Mouse (Mus musculus) myocyte (in vitro differentiated cells): ENCODE measurements at regions not wholly inside any gene's neighbourhood (a gene's known extent, or its start where the extent isn't known, plus 50 kb on each side); places are given as distances from the start of the nearest gene placed in this dataset.

Experiments used
- H3K27me3 ChIP-seq: one replicate; pipeline ENCODE4 v1.6.1; 2011; ENCODE audit not compliant: control insufficient read depth, insufficient read depth, insufficient read length
- H3K36me3 ChIP-seq: one replicate; pipeline ENCODE4 v1.6.1; 2011; ENCODE audit not compliant: control insufficient read depth, insufficient read depth
- H3K4me2 ChIP-seq: one replicate; pipeline ENCODE4 v1.6.1; 2011; ENCODE audit warnings: low read depth, control low read depth
- H3K4me3 ChIP-seq: one replicate; pipeline ENCODE4 v1.5.1; 2011; ENCODE audit warnings: mild to moderate bottlenecking, control low read depth, moderate library complexity
- H3K79me2 ChIP-seq: one replicate; pipeline ENCODE4 v1.6.1; 2011; ENCODE audit not compliant: control insufficient read depth, insufficient read depth
- H3ac ChIP-seq: one replicate; pipeline ENCODE4 v1.6.1; 2011; ENCODE audit not compliant: control insufficient read depth, insufficient read length
- CEBPB ChIP-seq: IDR thresholded peaks from 2 replicates; pipeline ENCODE4 v1.6.1; 2011; ENCODE audit warnings: mild to moderate bottlenecking, moderate library complexity; ENCODE audit not compliant: poor library complexity, insufficient read depth, severe bottlenecking
- E2F4 ChIP-seq: IDR thresholded peaks from one replicate; pipeline ENCODE4 v1.6.1; 2011; ENCODE audit warnings: mild to moderate bottlenecking, control low read depth, moderate library complexity; ENCODE audit not compliant: insufficient read depth
- MAX ChIP-seq: IDR thresholded peaks from one replicate; pipeline ENCODE4 v1.6.1; 2011; ENCODE audit warnings: low read depth, mild to moderate bottlenecking, control low read depth
- MYOD1 ChIP-seq, 3 experiments: IDR thresholded peaks; one replicate each; pipeline ENCODE4 v1.6.1; 2011; ENCODE audit warnings: control low read depth in 2 of 3, low read depth in 2 of 3, mild to moderate bottlenecking in 2 of 3, moderate library complexity in 1 of 3; ENCODE audit not compliant: insufficient read length in 2 of 3, control insufficient read depth in 1 of 3
- MYOG ChIP-seq, 3 experiments: IDR thresholded peaks; one replicate each; pipeline ENCODE4 v1.6.1; 2011; ENCODE audit warnings: control low read depth in 2 of 3, low read depth in 2 of 3, mild to moderate bottlenecking in 2 of 3; ENCODE audit not compliant: insufficient read length in 2 of 3, control insufficient read depth in 1 of 3, insufficient read depth in 1 of 3
- POLR2A ChIP-seq: IDR thresholded peaks from one replicate; pipeline ENCODE4 v1.6.1; 2011; ENCODE audit warnings: low read depth, mild to moderate bottlenecking, control low read depth, moderate library complexity; ENCODE audit not compliant: insufficient read length
- POLR2AphosphoS2 ChIP-seq: IDR thresholded peaks from one replicate; pipeline ENCODE4 v1.6.1; 2011; ENCODE audit warnings: low read depth, control low read depth; ENCODE audit not compliant: insufficient read length
- REST ChIP-seq: IDR thresholded peaks from one replicate; pipeline ENCODE4 v1.6.1; 2011; ENCODE audit warnings: mild to moderate bottlenecking, control low read depth, moderate library complexity; ENCODE audit not compliant: insufficient read depth, insufficient read length
- SRF ChIP-seq: IDR thresholded peaks from one replicate; pipeline ENCODE4 v1.6.1; 2011; ENCODE audit warnings: low read depth; ENCODE audit not compliant: control insufficient read depth, insufficient read length
- TCF12 ChIP-seq: IDR thresholded peaks from one replicate; pipeline ENCODE4 v1.6.1; 2011; ENCODE audit warnings: mild to moderate bottlenecking, control low read depth; ENCODE audit not compliant: poor library complexity, insufficient read depth, severe bottlenecking
- TCF3 ChIP-seq: IDR thresholded peaks from one replicate; pipeline ENCODE4 v1.6.1; 2011; ENCODE audit warnings: low read depth, control low read depth; ENCODE audit not compliant: insufficient read length
- USF1 ChIP-seq: IDR thresholded peaks from one replicate; pipeline ENCODE4 v1.6.1; 2011; ENCODE audit warnings: low read depth, mild to moderate bottlenecking, control low read depth, moderate library complexity

GRCm38 (mm10) chr12:25905614-25906013 lies 509.4 kb downstream of the Rnf144a start:
- Histone ChIP-seq H3K36me3 (no peaks in the 10 kb centered on the region), H3K79me2 (no peaks in the 10 kb centered on the region), H3ac (no peak overlapping the region), H3K27me3 (no peaks in the 10 kb centered on the region), H3K4me3 (no peak overlapping the region), H3K4me2 (no peak overlapping the region)
- TF ChIP-seq E2F4 (no peak), USF1 (no peak), TCF3 (no peak), POLR2A (no peak), MAX (no peak), CEBPB (no peak), REST (no peak), POLR2AphosphoS2 (no peak), TCF12 (no peak), MYOD1 (IDR thresholded peaks at IDR 0.05; ENCODE audit: control insufficient read depth in 1 of 3, insufficient read length in 2 of 3, low read depth in 2 of 3) (no peak), MYOG (IDR thresholded peaks at IDR 0.05; ENCODE audit: control insufficient read depth in 1 of 3, insufficient read depth in 1 of 3, insufficient read length in 2 of 3, low read depth in 2 of 3) (no peak), SRF (no peak)

- H3K4me2 ChIP-seq = no peak overlapping the region
- no peaks in the 10 kb centered on the region for H3K27me3 ChIP-seq
- H3K79me2 ChIP-seq = no peaks in the 10 kb centered on the region
- H3ac ChIP-seq = no peak overlapping the region
- H3K4me3 ChIP-seq = no peak overlapping the region
- TF ChIP-seq TCF3 = no peak
- TF ChIP-seq POLR2A = no peak
- no peak for TF ChIP-seq USF1
- no peak for TF ChIP-seq TCF12
- H3K36me3 ChIP-seq = no peaks in the 10 kb centered on the region
Observed at GRCm38 (mm10) chr12:25896543-25896942, 518.5 kb downstream of the Rnf144a start.

- Histone ChIP-seq H3K27me3 (no peaks in the 10 kb centered on the region), H3K4me3 (no peak overlapping the region), H3K79me2 (no peaks in the 10 kb centered on the region), H3K4me2 (no peak overlapping the region), H3K36me3 (no peaks in the 10 kb centered on the region), H3ac (no peak overlapping the region)
- TF ChIP-seq POLR2A (no peak), MYOD1 (IDR thresholded peaks at IDR 0.05; ENCODE audit: control insufficient read depth in 1 of 3, insufficient read length in 2 of 3, low read depth in 2 of 3) (no peak), CEBPB (no peak), TCF12 (no peak), SRF (no peak)
Observed at GRCm38 (mm10) chr12:25895691-25896090, 519.4 kb downstream of the Rnf144a start.

GRCm38 (mm10) chr12:25891391-25892167 lies 523.5 kb downstream of the Rnf144a start:
- Histone ChIP-seq H3K27me3 (no peaks in the 10 kb centered on the region), H3K4me2 (no peak overlapping the region), H3K4me3 (no peak overlapping the region), H3ac (no peak overlapping the region), H3K36me3 (no peaks in the 10 kb centered on the region), H3K79me2 (no peaks in the 10 kb centered on the region)
- TF ChIP-seq POLR2A (no peak), TCF3 (no peak), REST (no peak)

- TF ChIP-seq REST (no peak), USF1 (no peak)
- H3ac ChIP-seq = no peak overlapping the region
Observed at GRCm38 (mm10) chr12:25890722-25891121, 524.3 kb downstream of the Rnf144a start.

GRCm38 (mm10) chr12:25883771-25884171 lies 531.3 kb downstream of the Rnf144a start:
- no peak overlapping the region for H3ac ChIP-seq
- no peak overlapping the region for H3K4me2 ChIP-seq
- H3K79me2 ChIP-seq = no peaks in the 10 kb centered on the region
- H3K4me3 ChIP-seq = no peak overlapping the region
- H3K27me3 ChIP-seq = no peaks in the 10 kb centered on the region
- TF ChIP-seq E2F4 = no peak
- TF ChIP-seq MYOG (IDR thresholded peaks at IDR 0.05; ENCODE audit: control insufficient read depth in 1 of 3, insufficient read depth in 1 of 3, insufficient read length in 2 of 3, low read depth in 2 of 3) = no peak
- TF ChIP-seq MAX = no peak
- no peak for TF ChIP-seq SRF
- TF ChIP-seq USF1 = no peak
- TF ChIP-seq TCF12 = no peak
- TF ChIP-seq MYOD1 (IDR thresholded peaks at IDR 0.05; ENCODE audit: control insufficient read depth in 1 of 3, insufficient read length in 2 of 3, low read depth in 2 of 3) = no peak
- no peak for TF ChIP-seq CEBPB
- no peak for TF ChIP-seq TCF3
- TF ChIP-seq POLR2A = no peak
- no peak for TF ChIP-seq POLR2AphosphoS2
- no peak for TF ChIP-seq REST
- H3K36me3 ChIP-seq = no peaks in the 10 kb centered on the region

More at GRCm38 (mm10) chr12:25890722-25891121, 524.3 kb downstream of the Rnf144a start:
- H3K4me3 ChIP-seq = no peak overlapping the region
- no peaks in the 10 kb centered on the region for H3K36me3 ChIP-seq
- no peak overlapping the region for H3K4me2 ChIP-seq
- H3K27me3 ChIP-seq = no peaks in the 10 kb centered on the region
- H3K79me2 ChIP-seq = no peaks in the 10 kb centered on the region
